Mouse (Mus musculus): ENCODE data around the gene Flcn. TPM values are rescaled to one million over a fixed set of nuclear protein-coding genes. Genes with fewer than 3 reads are reported as not detected.

Flcn gene
- polyA plus RNA-seq (2012; rRNA removed) = 43.1 and 48.4 TPM in 2 replicates

GRCm38 (mm10) chr11:59809670-59810474 lies at the start of gene Flcn:
Gene Flcn (minus strand): TSS chr11:59810016.
- peak within 1 kb of the TSS; percentile 99 for H3K27ac ChIP-seq (ENCODE audit: insufficient read depth, low read length)
- WGBS = under 1% methylated on average over 52 of the region's 52 CpGs
- peak; percentile 94 for TF ChIP-seq POLR2A (IDR thresholded peaks at IDR 0.05; ENCODE audit: low read depth, low read length)
- TF ChIP-seq CTCF (IDR thresholded peaks at IDR 0.05; ENCODE audit: extremely low read depth, insufficient read depth, insufficient read length, insufficient replicate concordance) = no peak
- peaks cover 6% of the 10 kb centered on the region; the same call in 1 of the 2 replicates for H3K4me1 ChIP-seq (ENCODE audit: control insufficient read depth, insufficient read depth, insufficient read length)
- peak; percentile 80 to 89 for DNase-seq (ENCODE audit: low read depth in 1 of 2, low spot score in 2 of 2)
- H3K36me3 ChIP-seq (ENCODE audit: control insufficient read depth, insufficient read depth, low read length) = peaks cover 24% of the 10 kb centered on the region
- peak within 1 kb of the TSS; percentile 83 for H3K4me3 ChIP-seq (ENCODE audit: extremely low read depth, insufficient read depth, insufficient read length)
- no peaks in the 10 kb centered on the region for H3K27me3 ChIP-seq (ENCODE audit: control insufficient read depth, insufficient read depth, low read length)

GRCm38 (mm10) chr11:59852865-59853264 lies 43.0 kb upstream of the Flcn start:
- Histone ChIP-seq H3K27me3 (ENCODE audit: control insufficient read depth, insufficient read depth, low read length) (no peaks in the 10 kb centered on the region), H3K27ac (ENCODE audit: insufficient read depth, low read length) (no peak overlapping the region), H3K4me3 (ENCODE audit: extremely low read depth, insufficient read depth, insufficient read length) (no peak overlapping the region), H3K36me3 (ENCODE audit: control insufficient read depth, insufficient read depth, low read length) (no peaks in the 10 kb centered on the region; the same call in 1 of the 2 replicates), H3K4me1 (ENCODE audit: control insufficient read depth, insufficient read depth, insufficient read length) (no peaks in the 10 kb centered on the region; the same call in none of the 2 replicates)
- no peak for DNase-seq (ENCODE audit: low read depth in 1 of 2, low spot score in 2 of 2)
- WGBS = 82% methylated on average over 3 of the region's 3 CpGs
- no peak for TF ChIP-seq POLR2A (IDR thresholded peaks at IDR 0.05; ENCODE audit: low read depth, low read length)
- no peak for TF ChIP-seq CTCF (IDR thresholded peaks at IDR 0.05; ENCODE audit: extremely low read depth, insufficient read depth, insufficient read length, insufficient replicate concordance)

DNA sequence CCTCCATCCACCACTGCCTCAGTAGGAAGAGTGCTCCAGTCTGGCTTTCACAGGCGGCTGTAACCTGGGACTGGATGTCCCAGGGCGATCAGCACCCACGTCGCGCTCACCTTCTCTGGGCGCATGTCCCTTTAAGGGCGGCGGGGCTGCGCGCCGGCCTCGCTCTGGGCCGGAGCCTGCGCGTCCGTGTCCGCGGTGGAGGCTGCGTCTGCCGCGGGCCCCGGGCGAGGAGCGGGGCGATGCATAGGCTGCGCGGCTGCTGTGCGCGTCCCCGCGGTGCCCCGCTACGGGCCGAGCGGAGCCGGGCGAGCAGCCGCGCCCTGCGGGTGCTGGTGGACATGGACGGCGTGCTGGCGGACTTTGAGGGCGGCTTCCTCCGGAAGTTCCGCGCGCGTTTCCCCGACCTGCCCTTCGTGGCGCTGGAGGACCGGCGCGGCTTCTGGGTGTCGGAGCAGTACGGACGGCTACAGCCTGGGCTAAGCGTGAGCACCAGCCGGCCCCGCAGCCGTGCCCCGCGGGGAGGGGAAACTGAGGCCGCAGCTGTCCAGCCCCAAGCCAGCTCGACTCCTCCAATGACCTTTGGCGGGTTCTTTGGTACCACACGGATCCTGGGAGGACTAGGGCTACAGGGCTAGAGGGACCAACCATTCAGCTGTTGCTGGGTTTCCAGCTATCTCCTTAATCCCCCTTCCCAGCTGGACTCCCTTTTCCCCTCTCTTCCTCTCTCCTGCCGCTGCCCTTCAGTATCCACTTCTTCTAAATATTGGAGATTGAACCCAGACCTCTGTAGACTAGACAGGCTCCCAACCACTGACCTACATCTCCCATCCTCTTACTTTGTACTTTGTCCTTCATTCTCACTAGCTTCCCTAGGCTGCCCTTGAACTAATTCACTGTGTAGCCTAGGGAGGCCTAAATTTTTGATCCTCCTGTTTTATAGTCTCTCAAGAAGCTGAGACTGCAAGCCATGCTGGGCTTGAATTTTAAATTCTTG lies 38.4 kb upstream of the Flcn start:
- Histone ChIP-seq H3K27me3 (ENCODE audit: control insufficient read depth, insufficient read depth, low read length) (no peaks in the 10 kb centered on the region), H3K27ac (ENCODE audit: insufficient read depth, low read length) (peak overlapping the region; percentile 84), H3K4me3 (ENCODE audit: extremely low read depth, insufficient read depth, insufficient read length) (peak overlapping the region; percentile 99), H3K4me1 (ENCODE audit: control insufficient read depth, insufficient read depth, insufficient read length) (peaks cover 2% of the 10 kb centered on the region), H3K36me3 (ENCODE audit: control insufficient read depth, insufficient read depth, low read length) (no peaks in the 10 kb centered on the region)
- DNase-seq (ENCODE audit: low read depth in 1 of 2, low spot score in 2 of 2) = peak in 1 of 2 experiments; percentile 74
- under 1% methylated on average over 69 of the region's 69 CpGs for WGBS
- TF ChIP-seq POLR2A (IDR thresholded peaks at IDR 0.05; ENCODE audit: low read depth, low read length) = peak; percentile 8; the same call in 1 of the 2 replicates
- TF ChIP-seq CTCF (IDR thresholded peaks at IDR 0.05; ENCODE audit: extremely low read depth, insufficient read depth, insufficient read length, insufficient replicate concordance) = no peak

DNA sequence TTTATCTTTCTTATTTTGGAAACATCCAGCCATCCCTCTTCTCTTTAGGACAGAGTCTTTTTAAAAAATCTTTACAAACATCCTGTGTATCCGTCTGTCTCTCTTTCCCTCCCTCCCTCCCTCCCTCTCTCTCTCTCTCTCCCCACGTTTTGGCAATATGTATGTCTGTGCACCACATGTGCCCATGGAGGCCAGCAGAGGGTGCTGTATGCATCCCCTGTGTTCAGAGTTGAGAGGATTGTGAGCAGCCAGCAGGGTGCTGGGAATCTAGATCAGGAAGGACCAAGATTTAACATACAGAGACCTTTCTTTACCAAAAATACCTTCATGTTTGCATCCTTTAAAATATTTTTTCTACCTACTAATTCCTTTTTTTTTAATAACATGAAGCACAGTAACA lies 37.3 kb upstream of the Flcn start:
- TF ChIP-seq POLR2A (IDR thresholded peaks at IDR 0.05; ENCODE audit: low read depth, low read length) (no peak), CTCF (IDR thresholded peaks at IDR 0.05; ENCODE audit: extremely low read depth, insufficient read depth, insufficient read length, insufficient replicate concordance) (peak; percentile 45; the same call in 1 of the 2 replicates)
- peak; percentile 45 to 55 for DNase-seq (ENCODE audit: low read depth in 1 of 2, low spot score in 2 of 2)
- 10% methylated on average over 2 of the region's 2 CpGs for WGBS
- H3K27ac ChIP-seq (ENCODE audit: insufficient read depth, low read length) = no peak overlapping the region
- peaks cover 2% of the 10 kb centered on the region for H3K4me1 ChIP-seq (ENCODE audit: control insufficient read depth, insufficient read depth, insufficient read length)
- H3K27me3 ChIP-seq (ENCODE audit: control insufficient read depth, insufficient read depth, low read length) = no peaks in the 10 kb centered on the region
- H3K4me3 ChIP-seq (ENCODE audit: extremely low read depth, insufficient read depth, insufficient read length) = no peak overlapping the region
- no peaks in the 10 kb centered on the region for H3K36me3 ChIP-seq (ENCODE audit: control insufficient read depth, insufficient read depth, low read length)

- Histone ChIP-seq H3K36me3 (ENCODE audit: control insufficient read depth, insufficient read depth, low read length) (no peaks in the 10 kb centered on the region), H3K27ac (ENCODE audit: insufficient read depth, low read length) (no peak overlapping the region), H3K4me3 (ENCODE audit: extremely low read depth, insufficient read depth, insufficient read length) (no peak overlapping the region), H3K27me3 (ENCODE audit: control insufficient read depth, insufficient read depth, low read length) (no peaks in the 10 kb centered on the region), H3K4me1 (ENCODE audit: control insufficient read depth, insufficient read depth, insufficient read length) (peaks cover 2% of the 10 kb centered on the region)
- TF ChIP-seq POLR2A (IDR thresholded peaks at IDR 0.05; ENCODE audit: low read depth, low read length) = no peak
- no peak for TF ChIP-seq CTCF (IDR thresholded peaks at IDR 0.05; ENCODE audit: extremely low read depth, insufficient read depth, insufficient read length, insufficient replicate concordance)
- DNase-seq (ENCODE audit: low read depth in 1 of 2, low spot score in 2 of 2) = no peak
- 96% methylated on average over 11 of the region's 11 CpGs for WGBS
These were observed 36.5 kb upstream of the Flcn start for GRCm38 (mm10) chr11:59846311-59846710.

GRCm38 (mm10) chr11:59839459-59840126 lies 29.8 kb upstream of the Flcn start, which contains the start of gene Cops3:
Gene Cops3 (minus strand): TSS chr11:59839838.
- peak; percentile 96 for DNase-seq (ENCODE audit: low read depth in 1 of 2, low spot score in 2 of 2)
- peak within 1 kb of the TSS; percentile 99 for H3K27ac ChIP-seq (ENCODE audit: insufficient read depth, low read length)
- H3K4me1 ChIP-seq (ENCODE audit: control insufficient read depth, insufficient read depth, insufficient read length) = peaks cover 3% of the 10 kb centered on the region
- WGBS = under 1% methylated on average over 40 of the region's 43 CpGs
- H3K27me3 ChIP-seq (ENCODE audit: control insufficient read depth, insufficient read depth, low read length) = no peaks in the 10 kb centered on the region
- H3K4me3 ChIP-seq (ENCODE audit: extremely low read depth, insufficient read depth, insufficient read length) = peak within 1 kb of the TSS; percentile 100
- peaks cover 5% of the 10 kb centered on the region; the same call in 1 of the 2 replicates for H3K36me3 ChIP-seq (ENCODE audit: control insufficient read depth, insufficient read depth, low read length)
- TF ChIP-seq POLR2A (IDR thresholded peaks at IDR 0.05; ENCODE audit: low read depth, low read length) (peak; percentile 21), CTCF (IDR thresholded peaks at IDR 0.05; ENCODE audit: extremely low read depth, insufficient read depth, insufficient read length, insufficient replicate concordance) (no peak)
